Mouse (Mus musculus): Measurements from ENCODE around the gene Cct4. TPM values are rescaled to one million over a fixed set of nuclear protein-coding genes. Genes with fewer than 3 reads are reported as not detected.

The Cct4 gene
- total and polyA plus RNA-seq, 3 experiments, result 482 to 874 (median 569) TPM

DNA sequence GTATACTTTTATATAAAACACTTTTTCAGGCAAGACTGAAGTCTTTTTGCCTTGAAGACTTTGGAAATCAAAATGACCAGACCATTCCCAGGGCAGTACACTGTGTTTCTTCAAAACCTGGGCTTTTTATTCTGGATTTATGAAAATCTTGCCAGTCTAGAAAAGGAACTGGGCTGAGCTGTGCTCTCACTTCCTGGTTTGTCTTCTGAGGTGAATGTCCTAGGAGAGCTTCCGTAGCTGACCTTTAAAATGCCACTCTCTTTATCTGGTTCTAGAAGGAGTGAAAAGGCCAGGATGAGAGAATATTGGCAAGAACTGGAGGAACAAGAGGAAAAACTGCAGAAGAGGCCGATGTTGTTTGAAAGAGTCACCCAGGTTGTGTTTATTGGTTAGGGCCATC lies 32.8 kb downstream of the Cct4 start:
- peak; percentile 63 for TF ChIP-seq EP300 (IDR thresholded peaks at IDR 0.05; ENCODE audit: low read length)
- TF ChIP-seq ETS1 (conservative IDR thresholded peaks at IDR 0.05; ENCODE audit: low read depth, low read length), result no peak
- TF ChIP-seq MAZ (IDR thresholded peaks at IDR 0.05; ENCODE audit: low read depth, low read length), result no peak
- peak; percentile 70 for TF ChIP-seq HCFC1 (IDR thresholded peaks at IDR 0.05; ENCODE audit: low read depth, low read length)
- TF ChIP-seq NRF1 (IDR thresholded peaks at IDR 0.05; ENCODE audit: low read depth, low read length), result no peak
- TF ChIP-seq ELF1 (IDR thresholded peaks at IDR 0.05; ENCODE audit: low read depth, low read length), result peak; percentile 95
- TF ChIP-seq MAFK (IDR thresholded peaks at IDR 0.05; ENCODE audit: insufficient replicate concordance, low read length), result no peak
- TF ChIP-seq IRF4 (IDR thresholded peaks at IDR 0.05; ENCODE audit: low read depth, low read length), result peak; percentile 49; the same call in 1 of the 2 replicates
- no peak for DNase-seq (ENCODE audit: extremely low read depth)
- no peak overlapping the region for H3K27ac ChIP-seq (ENCODE audit: insufficient read depth, low read depth)
- in situ Hi-C loops (cut with MboI; ENCODE audit: low pct_ligation_motif_present, low pct_unique_long_range_greater_than_20kb, low sequenced_read_pairs) (no loop called here), dilution Hi-C loops (cut with MboI; ENCODE audit: extremely low pct_ligation_motif_present, extremely low pct_unique_long_range_greater_than_20kb, low sequenced_read_pairs) (no loop called here)
- H3K4me3 ChIP-seq (replicated peaks in 1 of 3; ENCODE audit: low read depth in 2 of 3, low read length in 2 of 3, poor library complexity in 1 of 3), result no peak overlapping the region
- no peaks in the 10 kb centered on the region for H3K27me3 ChIP-seq (replicated peaks)
- peaks cover 4% of the 10 kb centered on the region for H3K9me3 ChIP-seq (replicated peaks; ENCODE audit: low read length)
- H3K79me2 ChIP-seq (replicated peaks; ENCODE audit: control insufficient read depth, extremely low read depth, insufficient read depth, poor library complexity, severe bottlenecking), result no peaks in the 10 kb centered on the region
- no peak overlapping the region for H3K4me2 ChIP-seq (ENCODE audit: insufficient read depth, low read depth, poor library complexity, severe bottlenecking)
- peaks cover 0 to 10% of the 10 kb centered on the region in 2 experiments; a peak in 2 of 4 replicates for H3K4me1 ChIP-seq (ENCODE audit: control insufficient read depth in 1 of 2, insufficient read depth in 2 of 2)
- H3K9ac ChIP-seq (ENCODE audit: insufficient read depth, low read depth), result no peak overlapping the region
- H3K36me3 ChIP-seq (replicated peaks in 1 of 2; ENCODE audit: control insufficient read depth in 1 of 2, insufficient read depth in 1 of 2, low read length in 1 of 2), result peaks cover 0 to 2% of the 10 kb centered on the region in 2 experiments

DNA sequence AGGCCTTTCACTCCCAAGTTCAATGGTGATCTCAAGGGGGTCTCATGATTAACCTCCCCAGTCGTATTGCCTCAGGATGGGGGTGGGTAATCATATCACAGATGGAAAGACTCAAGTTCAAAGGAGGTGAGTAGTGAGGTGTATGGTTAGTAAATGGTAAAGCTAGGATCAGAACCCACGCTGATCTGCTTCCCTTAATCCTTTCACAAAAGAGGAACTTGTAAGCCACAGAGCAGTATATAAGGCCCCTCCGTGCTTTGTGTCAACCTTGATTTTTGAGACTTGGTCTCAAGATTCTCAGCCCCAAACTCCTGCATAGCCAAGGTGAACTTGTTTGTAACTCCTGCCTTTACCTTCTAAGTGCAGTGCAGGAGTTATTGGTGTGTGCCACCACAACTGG lies 33.9 kb downstream of the Cct4 start:
- H3K4me3 ChIP-seq (replicated peaks in 1 of 3; ENCODE audit: low read depth in 2 of 3, low read length in 2 of 3, poor library complexity in 1 of 3), result no peak overlapping the region

DNA sequence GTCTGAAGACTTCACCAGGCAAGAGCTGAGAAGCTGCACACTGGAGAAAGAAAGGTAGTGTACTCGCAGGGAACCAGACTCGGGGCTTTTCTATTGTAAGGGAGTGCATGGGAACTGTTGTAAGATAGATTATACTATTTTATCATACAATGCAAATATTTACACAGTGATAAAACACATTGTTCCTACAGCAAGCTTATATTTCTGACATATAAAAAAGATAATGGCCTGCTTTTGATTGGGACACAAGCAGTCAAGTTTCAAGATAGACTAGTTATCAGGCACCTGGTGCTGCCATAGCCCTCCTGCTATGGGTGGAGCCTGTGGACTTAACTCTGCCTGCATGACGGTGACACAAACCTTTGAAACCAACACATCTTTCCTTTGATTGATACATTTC lies 38.6 kb downstream of the Cct4 start:
- Histone ChIP-seq H3K27me3 (replicated peaks) (no peaks in the 10 kb centered on the region), H3K9me3 (replicated peaks; ENCODE audit: low read length) (no peaks in the 10 kb centered on the region), H3K9ac (ENCODE audit: insufficient read depth, low read depth) (no peak overlapping the region), H3K4me1 (ENCODE audit: control insufficient read depth in 1 of 2, insufficient read depth in 2 of 2) (no peaks in the 10 kb centered on the region), H3K27ac (ENCODE audit: insufficient read depth, low read depth) (no peak overlapping the region), H3K4me2 (ENCODE audit: insufficient read depth, low read depth, poor library complexity, severe bottlenecking) (no peak overlapping the region), H3K36me3 (replicated peaks in 1 of 2; ENCODE audit: control insufficient read depth in 1 of 2, insufficient read depth in 1 of 2, low read length in 1 of 2) (no peaks in the 10 kb centered on the region), H3K79me2 (replicated peaks; ENCODE audit: control insufficient read depth, extremely low read depth, insufficient read depth, poor library complexity, severe bottlenecking) (no peaks in the 10 kb centered on the region), H3K4me3 (replicated peaks in 1 of 3; ENCODE audit: low read depth in 2 of 3, low read length in 2 of 3, poor library complexity in 1 of 3) (no peak overlapping the region)
- in situ Hi-C loops (cut with MboI; ENCODE audit: low pct_ligation_motif_present, low pct_unique_long_range_greater_than_20kb, low sequenced_read_pairs), result no loop called here
- dilution Hi-C loops (cut with MboI; ENCODE audit: extremely low pct_ligation_motif_present, extremely low pct_unique_long_range_greater_than_20kb, low sequenced_read_pairs), result no loop called here
- no peak for TF ChIP-seq HCFC1 (IDR thresholded peaks at IDR 0.05; ENCODE audit: low read depth, low read length)
- no peak for DNase-seq (ENCODE audit: extremely low read depth)

More for the DNA sequence above, 33.9 kb downstream of the Cct4 start:
- no peak overlapping the region for H3K27ac ChIP-seq (ENCODE audit: insufficient read depth, low read depth)
- dilution Hi-C loops (cut with MboI; ENCODE audit: extremely low pct_ligation_motif_present, extremely low pct_unique_long_range_greater_than_20kb, low sequenced_read_pairs) (no loop called here), in situ Hi-C loops (cut with MboI; ENCODE audit: low pct_ligation_motif_present, low pct_unique_long_range_greater_than_20kb, low sequenced_read_pairs) (no loop called here)
- TF ChIP-seq USF2 (conservative IDR thresholded peaks at IDR 0.05; ENCODE audit: low read depth, low read length), result no peak
- no peak for TF ChIP-seq ZKSCAN1 (IDR thresholded peaks at IDR 0.05; ENCODE audit: borderline replicate concordance, low read depth, low read length)
- no peak for TF ChIP-seq UBTF (IDR thresholded peaks at IDR 0.05; ENCODE audit: low read depth, low read length)
- TF ChIP-seq USF1 (IDR thresholded peaks at IDR 0.05; ENCODE audit: low read depth, low read length), result no peak
- TF ChIP-seq BHLHE40 (IDR thresholded peaks at IDR 0.05; ENCODE audit: low read depth, low read length), result no peak
- TF ChIP-seq TCF12 (IDR thresholded peaks at IDR 0.05; ENCODE audit: low read depth, low read length), result no peak
- peaks cover 0 to 10% of the 10 kb centered on the region in 2 experiments; a peak in 2 of 4 replicates for H3K4me1 ChIP-seq (ENCODE audit: control insufficient read depth in 1 of 2, insufficient read depth in 2 of 2)
- no peak overlapping the region for H3K9ac ChIP-seq (ENCODE audit: insufficient read depth, low read depth)
- no peaks in the 10 kb centered on the region for H3K9me3 ChIP-seq (replicated peaks; ENCODE audit: low read length)
- no peak for DNase-seq (ENCODE audit: extremely low read depth)
- H3K79me2 ChIP-seq (replicated peaks; ENCODE audit: control insufficient read depth, extremely low read depth, insufficient read depth, poor library complexity, severe bottlenecking), result no peaks in the 10 kb centered on the region
- H3K27me3 ChIP-seq (replicated peaks), result no peaks in the 10 kb centered on the region
- peaks cover 0 to 2% of the 10 kb centered on the region in 2 experiments for H3K36me3 ChIP-seq (replicated peaks in 1 of 2; ENCODE audit: control insufficient read depth in 1 of 2, insufficient read depth in 1 of 2, low read length in 1 of 2)
- no peak overlapping the region for H3K4me2 ChIP-seq (ENCODE audit: insufficient read depth, low read depth, poor library complexity, severe bottlenecking)
